Mouse (Mus musculus) frontal cortex, adult 2 months (tissue): ENCODE measurements around the gene Prkce. TPM values are rescaled to one million over a fixed set of nuclear protein-coding genes. Genes with fewer than 3 reads are reported as not detected.

Experiments
- DNase-seq, 2 experiments: peaks; one replicate each; pipeline ENCODE4 v3.0.0; 2022; ENCODE audit warnings: low spot score in 1 of 2; ENCODE audit errors: extremely low spot score in 1 of 2
- polyA plus RNA-seq: library from polyadenylated mRNA; depleted of rRNA; stranded (reverse); fragments of >200 nt; gene quantifications from 2 replicates; pipeline ENCODE4 v1.2.3, GENCODE M21; 2012

The Prkce gene
- polyA plus RNA-seq, 1 experiment = 96.6 TPM

DNA sequence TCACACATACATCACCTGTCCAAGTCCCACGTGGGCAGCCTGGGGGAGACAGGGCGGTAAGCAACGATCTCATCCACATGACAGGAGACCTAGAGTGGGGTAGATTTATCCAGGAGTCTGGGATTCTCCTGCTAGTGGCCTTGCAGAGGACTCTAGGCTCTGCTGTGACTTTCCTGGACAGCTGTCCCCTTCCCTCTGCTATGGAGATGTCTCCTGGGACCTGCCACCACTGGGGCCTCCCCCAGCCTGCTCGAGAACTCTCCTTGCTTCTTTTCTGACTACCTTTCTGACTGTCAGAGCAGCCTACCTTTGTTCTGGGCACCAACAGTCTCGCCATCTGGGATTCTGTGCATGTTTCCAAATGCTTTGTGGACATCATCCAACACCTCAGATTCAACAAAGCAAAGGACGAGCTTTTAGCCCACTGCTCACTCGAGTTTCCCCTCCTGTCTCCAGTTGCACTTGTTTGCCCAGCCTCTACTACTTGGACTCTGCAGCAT lies 82.9 kb downstream of the Prkce start:
- peak in 1 of 2 experiments; percentile 66 for DNase-seq

DNA sequence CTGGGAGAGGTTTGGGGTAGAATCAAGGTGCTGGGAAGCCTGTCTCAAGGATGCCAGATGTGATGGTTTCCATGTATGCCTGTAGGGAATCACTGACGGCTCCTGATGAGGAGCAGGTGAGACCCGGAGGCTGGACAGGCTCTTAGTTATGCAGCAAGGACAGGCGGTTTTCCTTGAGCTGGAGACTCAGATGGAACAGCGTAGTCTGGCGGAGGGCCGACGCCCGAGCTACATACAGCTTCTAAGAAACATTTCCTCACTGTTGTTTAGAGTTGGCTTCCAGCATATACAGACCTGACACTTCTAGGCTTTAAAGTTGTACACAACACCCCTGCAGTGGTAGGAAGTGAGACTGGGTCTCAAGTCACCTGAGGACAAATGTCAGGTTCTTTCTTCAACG lies 86.3 kb downstream of the Prkce start:
- no peak for DNase-seq

DNA sequence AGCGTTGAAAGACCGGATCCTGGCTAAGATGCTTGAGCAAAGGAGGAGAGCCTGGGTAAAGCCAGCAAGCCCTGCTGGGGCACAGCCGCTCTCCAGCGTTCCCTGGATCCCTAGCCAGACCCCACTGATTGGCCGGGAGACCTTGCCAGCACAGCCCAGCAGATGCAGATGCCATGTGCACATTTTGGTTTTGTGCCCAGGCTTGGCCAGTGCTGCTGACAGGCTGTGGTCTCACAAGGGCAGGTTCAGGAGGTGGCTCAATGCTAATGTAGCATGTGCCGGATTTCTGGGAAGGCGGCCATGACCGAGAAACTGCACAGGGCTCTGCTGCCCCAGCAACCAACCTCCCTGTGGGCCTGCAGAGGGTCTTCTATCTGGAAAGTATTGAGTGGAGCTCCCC lies 86.7 kb downstream of the Prkce start:
- DNase-seq = peak; percentile 52 to 74

DNA sequence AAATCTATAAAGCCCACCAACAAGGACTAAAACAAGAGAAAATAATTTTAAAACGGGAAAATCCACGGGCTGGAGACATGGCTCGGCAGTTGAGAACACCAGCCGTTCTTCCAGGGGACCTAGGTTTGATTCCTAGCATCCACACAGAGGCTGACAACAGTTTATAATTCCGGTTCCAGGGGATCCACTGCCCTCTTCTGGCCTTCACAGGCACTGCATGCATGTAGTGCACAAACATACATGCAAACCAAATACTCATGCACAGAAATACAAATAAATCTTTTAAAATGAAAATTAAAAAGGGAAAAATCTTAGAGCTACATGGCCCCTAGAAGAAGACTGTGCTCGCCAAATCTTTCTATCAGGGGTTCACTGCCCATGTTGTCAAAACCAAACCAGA lies 87.4 kb downstream of the Prkce start:
- no peak for DNase-seq

DNA sequence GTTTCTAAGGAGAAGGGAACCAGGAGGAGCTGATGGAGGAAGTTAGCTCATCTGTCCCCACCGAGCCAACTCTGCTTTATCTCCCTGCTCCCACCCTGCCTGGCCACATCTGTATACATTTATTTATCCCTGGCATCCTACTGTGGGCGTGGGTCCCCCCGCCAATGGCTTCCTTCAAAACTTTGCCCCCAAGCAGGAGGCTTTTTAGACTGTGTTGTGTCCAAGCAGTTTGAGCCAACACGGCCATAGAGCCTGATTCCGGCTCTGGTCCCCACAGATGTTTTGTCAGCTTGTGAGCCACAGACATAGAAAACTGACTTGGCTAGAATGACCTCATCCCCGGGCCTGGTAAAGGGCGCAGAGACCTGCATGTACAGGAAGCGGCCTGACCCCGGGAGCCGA lies 89.1 kb downstream of the Prkce start:
- no peak for DNase-seq

DNA sequence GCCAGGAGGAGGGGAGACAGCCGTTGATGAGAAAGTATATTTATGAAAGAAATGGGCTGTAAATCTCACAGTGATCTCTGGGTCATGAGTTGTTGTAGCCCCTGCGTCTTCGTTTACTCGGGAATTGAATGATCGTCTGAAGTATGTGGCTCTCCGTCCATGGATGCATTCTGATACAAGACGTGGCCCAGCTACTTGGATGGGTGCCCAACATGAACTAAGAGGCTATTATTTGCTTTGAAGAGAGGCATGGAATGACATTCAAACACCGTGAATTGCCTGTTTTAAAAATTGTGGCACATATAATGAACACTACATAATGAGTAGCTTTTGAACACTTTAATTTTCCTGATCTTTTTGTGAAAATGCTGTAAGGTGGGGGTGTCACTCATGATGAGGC lies 93.5 kb downstream of the Prkce start:
- DNase-seq = no peak

DNA sequence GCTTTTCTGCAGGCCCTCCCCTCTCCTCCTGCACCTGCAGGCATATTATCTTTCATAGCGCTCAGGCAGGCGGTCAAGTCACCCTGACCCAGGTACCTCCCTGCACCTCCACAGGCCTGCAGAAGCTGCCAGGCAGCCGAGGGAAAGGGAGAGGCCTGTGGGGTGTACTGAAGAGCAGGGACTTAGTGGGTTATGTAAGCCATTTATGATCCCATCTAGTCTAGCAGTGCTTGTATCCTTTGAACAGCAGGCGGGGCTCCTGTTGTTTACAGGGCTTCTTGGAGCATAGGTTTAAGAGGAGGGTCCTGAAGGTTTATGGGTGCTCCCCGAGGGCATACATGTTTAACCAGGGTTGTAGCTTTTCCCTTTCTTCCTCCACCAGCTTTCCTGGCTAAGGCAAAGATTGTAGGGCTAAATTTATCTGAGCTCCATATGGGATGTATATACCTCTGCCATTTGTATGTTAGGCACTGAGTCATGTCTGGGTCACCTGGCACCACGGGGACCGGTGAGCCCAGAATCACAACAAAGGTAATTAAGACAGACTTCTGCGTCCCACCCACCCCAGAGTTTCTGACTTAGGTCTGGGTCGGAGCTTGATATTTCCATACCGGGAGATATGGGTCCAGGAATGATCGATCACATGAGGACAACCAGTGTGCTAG lies 96.5 kb downstream of the Prkce start:
- no peak for DNase-seq

DNA sequence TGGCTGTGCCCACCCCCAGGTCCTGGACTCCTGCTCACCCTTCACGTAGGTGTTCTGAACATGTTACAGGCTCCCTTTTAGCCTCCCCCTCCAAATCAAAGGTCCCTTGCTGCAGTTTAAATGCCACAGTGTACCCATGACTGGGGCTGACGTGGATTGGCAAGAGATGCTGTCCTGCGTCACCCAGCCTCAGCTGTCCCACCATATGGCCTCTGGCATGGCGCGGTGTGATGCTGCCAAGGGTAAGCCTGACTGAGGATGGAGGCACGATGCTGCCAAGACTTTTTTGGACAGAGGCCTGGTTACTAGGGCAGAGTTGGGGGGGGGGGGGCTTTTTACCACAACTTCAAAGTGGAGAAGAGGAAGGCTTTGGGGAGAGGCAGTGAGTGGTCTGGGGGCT lies 98.5 kb downstream of the Prkce start:
- peak in 1 of 2 experiments; percentile 68 for DNase-seq

DNA sequence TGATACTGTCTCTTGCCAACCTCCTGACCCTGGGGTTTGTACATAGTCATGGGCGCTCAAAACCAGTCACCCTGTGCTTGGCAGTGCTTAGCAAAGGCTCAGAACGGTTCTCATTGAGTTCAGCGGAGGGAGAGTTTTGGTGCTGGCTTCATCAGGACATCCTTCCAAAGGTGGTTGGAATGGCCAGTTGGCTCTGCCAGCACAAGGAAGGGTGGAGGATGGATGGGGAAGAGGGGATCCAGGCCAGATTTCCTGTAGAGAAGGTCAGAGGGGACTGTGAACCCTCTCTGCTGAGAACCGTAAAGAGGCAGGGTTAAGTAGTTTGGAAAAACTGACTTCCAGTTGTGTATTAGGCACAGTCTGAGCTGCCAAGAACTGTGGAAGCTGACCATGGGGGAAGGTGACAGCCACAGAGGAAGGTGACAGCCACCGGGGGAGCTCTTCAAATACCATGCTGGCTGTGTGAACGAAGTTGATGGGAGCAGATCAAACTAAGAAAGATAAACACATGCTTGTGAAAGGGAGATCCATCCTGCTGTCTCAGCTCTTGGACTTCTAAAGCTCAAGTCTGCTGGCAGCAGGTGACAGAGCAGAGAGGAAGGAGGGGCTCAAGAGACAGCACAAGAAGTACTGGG lies 99.7 kb downstream of the Prkce start:
- DNase-seq = no peak

DNA sequence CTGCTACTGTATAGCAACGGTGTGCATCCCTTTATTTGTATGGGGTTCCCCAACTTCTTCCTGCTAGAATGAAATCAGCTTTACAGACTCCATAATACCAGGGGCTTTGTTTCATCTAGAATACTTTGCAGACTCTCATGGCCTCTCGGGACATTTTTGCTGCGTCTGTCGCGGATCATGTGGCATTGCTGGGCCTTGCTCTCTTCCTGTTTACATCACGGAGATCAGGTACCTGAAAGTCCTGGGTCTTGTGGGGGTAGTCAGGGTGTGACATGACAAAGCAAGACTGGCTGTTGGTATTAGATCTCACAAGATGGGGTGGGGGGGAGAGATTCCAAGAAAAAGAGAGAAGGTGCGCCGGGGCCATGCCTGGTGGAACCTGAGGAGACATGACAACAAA lies 102.1 kb downstream of the Prkce start:
- no peak for DNase-seq

DNA sequence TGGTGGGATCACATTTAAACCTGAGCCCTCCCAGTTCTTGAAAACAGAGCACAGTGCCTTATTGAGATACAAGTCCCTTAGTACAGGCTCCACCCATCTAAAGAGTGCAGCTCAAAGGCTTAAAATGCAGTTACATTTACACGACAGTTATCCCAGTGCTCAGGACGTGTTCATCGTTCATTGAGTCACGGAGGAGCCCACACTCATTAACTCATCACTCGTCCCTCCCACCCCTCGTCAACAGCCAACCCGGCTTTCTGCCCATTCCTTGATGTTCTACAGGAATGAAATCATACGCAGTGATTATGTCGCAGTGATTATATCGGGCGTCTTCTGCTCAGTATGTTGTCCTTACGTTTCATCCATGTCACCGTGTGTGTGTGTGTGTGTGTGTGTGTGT lies 102.9 kb downstream of the Prkce start:
- no peak for DNase-seq

DNA sequence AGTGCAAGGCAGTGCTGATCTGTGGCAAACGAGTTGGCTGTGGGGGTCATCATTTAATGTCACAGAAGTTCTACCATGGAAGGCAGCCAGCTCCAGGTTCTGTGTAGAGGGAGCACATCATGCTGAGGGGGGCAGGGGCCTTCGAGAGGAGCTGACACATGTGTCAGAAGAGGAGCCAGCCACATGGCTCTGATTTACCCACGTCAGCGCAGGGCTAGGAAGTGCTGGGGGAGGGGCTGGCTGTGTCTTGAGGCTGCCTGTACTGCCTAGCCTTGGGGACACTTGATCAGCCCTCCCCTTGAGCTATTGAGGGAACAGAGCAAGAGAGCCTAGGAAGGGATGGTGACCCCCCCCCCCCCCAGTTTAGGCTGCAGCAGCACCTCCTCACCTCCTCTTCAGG lies 103.7 kb downstream of the Prkce start:
- DNase-seq = no peak

DNA sequence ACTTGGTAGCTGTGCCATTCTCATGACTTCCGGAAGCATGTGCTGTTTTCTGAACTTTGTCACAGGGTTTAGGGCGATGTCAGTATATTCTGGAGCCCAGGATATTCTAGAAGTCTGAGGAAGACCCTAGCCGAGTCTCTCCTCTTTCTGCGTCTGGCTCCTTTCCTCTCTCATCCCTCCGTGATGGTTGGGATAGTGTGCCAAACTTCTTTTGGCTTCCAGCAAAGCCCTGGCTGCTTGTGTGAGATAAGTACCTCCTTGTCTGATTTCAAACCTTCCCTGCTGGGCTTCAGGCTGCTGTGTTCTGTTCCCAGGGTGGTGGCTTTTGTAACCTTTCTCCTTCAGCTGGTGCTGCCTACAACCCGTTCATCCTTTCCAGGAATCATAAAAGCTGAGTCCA lies 105.4 kb downstream of the Prkce start:
- DNase-seq = no peak

DNA sequence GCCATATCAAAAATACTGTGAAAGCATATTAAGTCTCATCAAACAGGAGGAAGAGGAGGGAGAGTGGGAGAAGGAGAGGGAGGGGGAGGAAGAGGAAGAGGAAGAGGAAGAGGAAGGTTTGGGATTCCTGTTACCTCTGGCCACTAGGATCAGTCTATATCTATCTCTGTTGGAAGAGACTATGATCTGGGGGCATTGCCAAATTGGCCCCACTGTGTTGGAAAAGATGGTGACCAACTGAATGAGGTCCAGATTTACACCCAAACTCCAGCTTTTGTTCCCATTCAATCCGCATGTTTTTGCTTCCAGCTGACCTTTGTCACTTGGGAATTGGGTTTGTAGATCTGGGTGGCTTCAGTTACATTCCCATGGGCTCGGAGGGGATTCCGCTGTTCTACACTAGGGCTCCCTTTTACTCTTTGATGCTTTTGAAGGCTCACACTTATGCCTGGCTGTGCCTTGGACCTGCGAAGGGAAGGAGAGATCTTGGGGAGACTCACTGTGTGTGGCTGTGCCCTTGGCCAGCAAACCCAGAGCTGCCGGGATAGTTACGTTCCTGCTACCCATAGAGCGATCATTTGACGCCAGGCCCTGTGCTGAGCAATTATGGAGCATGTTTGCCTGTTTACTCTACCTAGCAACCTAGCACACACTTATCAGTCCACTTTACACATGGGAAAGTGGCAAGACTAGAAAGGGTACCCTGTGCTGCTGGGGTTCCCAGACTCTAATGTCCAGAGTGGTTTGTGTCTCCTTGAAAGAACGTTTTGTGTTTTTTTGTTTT lies 106.2 kb downstream of the Prkce start:
- no peak for DNase-seq

DNA sequence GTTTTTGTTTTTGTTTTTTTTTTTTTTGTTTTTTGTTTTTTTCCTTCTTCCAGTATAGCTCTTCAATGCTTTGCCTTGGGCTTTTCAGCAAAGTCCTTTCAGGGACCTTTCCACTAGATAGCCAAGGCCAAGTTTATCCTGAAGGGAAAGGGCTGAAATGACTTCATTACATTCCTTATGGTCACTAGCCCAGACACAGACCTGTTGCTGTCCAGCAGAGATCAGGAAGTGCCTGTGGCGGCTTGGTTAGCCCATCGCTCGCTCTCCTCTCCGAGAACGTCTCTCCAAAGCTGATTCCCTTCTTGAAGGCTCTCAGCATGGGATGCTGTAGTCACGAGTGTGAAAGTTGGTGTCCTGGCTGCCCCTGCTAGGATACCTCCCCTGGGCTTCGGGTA lies 106.8 kb downstream of the Prkce start:
- no peak for DNase-seq

DNA sequence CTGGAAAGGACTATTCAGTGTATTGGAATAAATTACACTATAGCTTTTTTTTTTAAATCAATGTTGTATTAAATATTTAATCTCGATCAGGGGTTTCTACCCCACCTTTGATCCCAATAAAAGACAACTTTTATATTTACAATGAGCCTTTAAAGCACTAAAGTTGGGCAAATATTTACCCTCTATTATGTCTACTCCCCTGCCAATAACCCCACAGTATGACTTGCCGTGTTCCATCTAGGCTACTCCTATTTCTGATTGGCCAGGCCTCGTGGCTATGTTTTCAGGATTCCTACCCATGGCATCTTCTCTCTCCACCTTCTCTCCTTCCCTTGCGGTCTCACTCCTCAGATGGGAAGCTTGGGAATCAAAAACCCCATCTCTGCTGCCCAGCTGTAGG lies 108.8 kb downstream of the Prkce start:
- DNase-seq = no peak

DNA sequence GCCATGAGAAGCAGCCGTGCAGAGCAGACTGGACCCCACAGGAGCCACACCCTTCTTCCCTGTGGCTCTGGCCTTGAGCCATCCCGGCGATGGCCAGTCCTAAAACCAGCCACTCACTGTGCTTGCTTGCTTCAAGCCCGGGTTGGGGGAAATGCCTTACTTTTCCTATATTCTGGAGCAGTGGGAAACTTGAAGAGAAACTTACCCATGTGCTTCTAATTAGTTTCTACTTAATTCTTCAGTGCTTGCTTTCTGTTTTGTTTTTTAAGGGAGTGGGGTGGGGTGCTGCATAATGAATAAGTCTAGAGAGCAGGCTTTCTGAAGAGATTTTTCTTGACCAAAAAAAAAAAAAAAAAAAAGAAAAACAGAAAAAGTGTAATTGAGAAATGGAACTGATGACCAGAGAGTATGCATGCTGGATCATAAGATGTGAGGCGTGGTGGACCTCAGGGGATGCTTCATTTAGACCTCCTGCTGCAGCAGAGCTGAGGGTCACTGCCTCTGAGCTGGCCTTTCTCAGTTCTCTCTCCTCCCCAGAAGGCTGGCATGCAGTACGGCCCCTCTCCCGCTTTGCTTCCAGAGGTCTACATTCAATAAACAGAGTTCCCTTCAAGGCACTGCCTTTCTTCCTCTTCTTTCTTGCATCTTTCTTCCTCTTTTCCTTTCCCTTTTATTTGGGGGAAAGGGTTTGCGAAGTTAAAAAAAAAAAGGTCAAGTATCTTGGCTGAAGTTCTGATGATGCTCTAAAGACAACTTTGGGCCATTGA lies 109.6 kb downstream of the Prkce start:
- DNase-seq = no peak

DNA sequence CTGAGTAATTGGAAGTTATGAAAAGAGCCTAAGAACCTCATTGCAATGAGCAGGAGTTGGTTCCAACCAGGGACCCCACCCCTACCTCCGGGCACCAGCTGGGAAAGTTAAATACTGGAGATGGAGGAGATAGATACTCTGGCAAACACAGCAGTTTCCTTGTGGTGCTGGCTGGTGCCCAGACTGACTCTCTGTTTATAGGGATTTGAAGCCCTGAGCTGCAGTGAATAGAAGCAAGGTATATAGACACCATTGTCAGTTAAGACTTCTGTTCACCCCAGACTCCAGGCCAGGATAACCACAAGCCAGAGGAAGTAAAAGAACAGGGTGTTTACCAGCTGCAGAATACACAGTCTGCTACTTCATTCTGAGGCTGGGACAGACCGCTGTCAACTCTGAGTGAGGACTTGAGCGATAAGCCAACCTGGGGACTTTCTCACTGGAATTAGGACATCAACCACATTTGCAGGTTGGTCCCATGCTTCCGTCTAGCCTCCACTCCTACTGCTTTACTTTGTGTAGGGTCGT lies 110.5 kb downstream of the Prkce start:
- no peak for DNase-seq

DNA sequence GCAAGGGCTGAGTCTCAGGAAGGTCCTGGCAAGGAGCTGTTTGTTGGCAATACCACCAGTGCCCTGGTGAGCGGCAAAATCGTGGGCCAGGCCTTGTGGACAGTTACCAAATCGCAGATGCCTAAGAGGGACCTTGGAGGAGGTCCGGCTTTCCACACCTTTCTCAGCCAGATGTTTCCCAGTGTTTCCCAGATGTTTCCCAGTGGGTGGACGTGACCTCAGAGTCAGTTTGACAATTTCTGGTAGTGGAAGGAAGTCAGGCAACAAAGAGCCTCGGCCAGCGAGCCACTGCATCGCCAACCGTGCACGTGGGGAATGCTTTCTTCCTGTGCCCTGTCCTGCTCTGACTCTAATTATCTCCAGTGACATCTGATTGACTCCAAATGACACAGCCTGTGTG lies 112.2 kb downstream of the Prkce start:
- DNase-seq = no peak

DNA sequence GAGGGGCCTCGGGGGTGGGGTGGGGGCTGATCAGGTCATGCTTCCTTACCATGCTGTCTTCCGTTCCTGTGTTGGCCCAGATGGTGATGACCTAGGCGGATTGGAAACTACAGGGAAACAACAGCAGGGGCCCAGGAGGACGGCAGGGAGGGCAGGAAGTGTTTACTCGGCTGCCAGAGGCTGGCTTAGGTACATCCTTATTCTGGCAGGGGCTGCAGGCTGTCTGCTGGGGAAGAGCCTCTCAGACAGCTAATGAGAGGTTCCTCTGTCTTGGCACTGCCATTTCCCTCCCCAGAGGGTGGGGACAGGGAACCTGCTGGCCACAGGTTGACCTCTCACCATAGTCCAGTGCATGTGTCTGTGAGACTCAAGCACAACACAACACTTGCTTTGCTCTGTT lies 116.2 kb downstream of the Prkce start:
- DNase-seq = no peak

DNA sequence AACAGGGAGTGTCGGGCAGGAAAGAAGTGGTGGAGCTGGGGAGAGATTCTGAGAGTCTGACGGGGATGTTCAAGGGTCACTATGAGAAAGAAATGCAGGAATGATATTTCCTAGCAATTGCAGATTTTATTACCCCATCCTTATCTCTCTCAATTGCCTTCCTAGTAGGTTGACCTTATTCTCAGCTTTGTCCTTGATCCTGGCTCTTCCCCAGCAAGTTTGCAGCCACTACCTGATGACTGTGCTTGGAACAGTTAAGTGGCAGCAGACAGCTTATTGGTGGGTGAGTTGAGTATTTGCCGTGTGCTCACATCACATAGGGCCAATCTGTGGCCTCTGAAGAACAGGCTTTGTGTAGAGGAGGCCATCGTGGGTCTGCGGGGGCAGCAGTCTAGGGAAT lies 117.5 kb downstream of the Prkce start:
- no peak for DNase-seq
